Mouse (Mus musculus): ENCODE results near the gene Glo1.

GRCm38 (mm10) chr17:30604296-30604695 lies 22.4 kb downstream of the Glo1 start:
- TF ChIP-seq POLR2A (IDR thresholded peaks at IDR 0.05; ENCODE audit: borderline replicate concordance, low read depth, low read length) = no peak
- TF ChIP-seq CTCF (IDR thresholded peaks at IDR 0.05; ENCODE audit: low read depth, low read length) = no peak
